Mouse (Mus musculus): Measurements from ENCODE around the gene Nlrp1a. TPM values are rescaled to one million over a fixed set of nuclear protein-coding genes. Genes with fewer than 3 reads are reported as not detected.

Gene Nlrp1a
- polyA plus RNA-seq (2014; fragmentation: Nextera tagmentation; extraction: Ambion mirVana), result not detected in 2 replicates

DNA sequence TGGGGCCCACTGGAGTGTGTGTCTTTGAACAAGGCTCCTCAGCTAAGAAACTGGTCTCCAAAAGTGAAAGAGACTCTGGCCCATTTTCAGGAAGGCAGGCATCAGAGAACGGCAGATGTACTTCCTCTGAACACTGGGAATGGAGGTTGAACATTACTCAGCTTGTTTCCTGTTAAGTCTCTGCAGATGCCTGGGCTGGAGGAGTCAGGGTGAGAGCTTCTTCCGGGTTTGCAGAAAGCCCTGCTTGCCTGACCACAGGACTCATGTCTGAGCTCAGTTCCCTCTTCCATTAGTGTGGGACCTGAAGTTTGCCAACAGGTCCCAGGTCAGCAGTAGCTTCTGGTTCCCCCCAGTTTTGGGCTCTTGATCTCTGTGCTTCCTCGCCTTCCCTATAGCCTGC, at the start of gene Nlrp1a:
Gene Nlrp1a (minus strand): TSS at position 44 of the 400 bp plus-strand sequence.
- 79% methylated on average over 3 of the region's 3 CpGs for WGBS
- Histone ChIP-seq H3K9ac (replicated peaks; ENCODE audit: low read length) (no peak within 1 kb of the TSS), H3K36me3 (ENCODE audit: control insufficient read depth, insufficient read depth, low read length) (no peaks in the 10 kb centered on the region), H3K27me3 (ENCODE audit: control insufficient read depth, insufficient read depth, low read length) (no peaks in the 10 kb centered on the region), H3K4me2 (ENCODE audit: low read length) (no peak within 1 kb of the TSS), H3K4me1 (ENCODE audit: control insufficient read depth, insufficient read depth, low read length) (no peaks in the 10 kb centered on the region), H3K9me3 (ENCODE audit: control insufficient read depth, low read length) (no peaks in the 10 kb centered on the region), H3K27ac (replicated peaks; ENCODE audit: low read depth, low read length) (no peak within 1 kb of the TSS), H3K4me3 (replicated peaks; ENCODE audit: low read depth, low read length) (no peak within 1 kb of the TSS)
- DNase-seq (no peak), ATAC-seq (ENCODE audit: low FRiP score, low TSS enrichment) (no peak)

DNA sequence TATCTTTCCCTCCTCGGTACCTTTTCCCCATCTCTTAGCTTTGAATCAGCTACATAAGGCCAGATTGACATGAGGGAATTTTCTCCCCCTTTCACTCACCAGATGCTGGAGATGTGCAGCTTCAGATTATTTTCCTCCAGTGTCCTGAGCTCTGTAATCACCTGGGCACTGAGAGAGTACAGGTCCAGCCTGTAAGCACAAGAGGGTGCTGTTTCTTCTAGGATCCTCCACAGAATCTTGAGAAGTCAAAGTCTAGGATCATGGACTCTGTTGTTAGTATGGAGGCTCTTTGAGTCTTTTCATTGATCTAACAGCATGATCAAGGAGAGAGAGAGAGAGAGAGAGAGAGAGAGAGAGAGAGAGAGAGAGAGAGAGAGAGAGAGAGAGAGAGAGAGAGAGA, 25.1 kb upstream of the Nlrp1a start:
- WGBS, result 82% methylated on average over 1 of the region's 1 CpGs

DNA sequence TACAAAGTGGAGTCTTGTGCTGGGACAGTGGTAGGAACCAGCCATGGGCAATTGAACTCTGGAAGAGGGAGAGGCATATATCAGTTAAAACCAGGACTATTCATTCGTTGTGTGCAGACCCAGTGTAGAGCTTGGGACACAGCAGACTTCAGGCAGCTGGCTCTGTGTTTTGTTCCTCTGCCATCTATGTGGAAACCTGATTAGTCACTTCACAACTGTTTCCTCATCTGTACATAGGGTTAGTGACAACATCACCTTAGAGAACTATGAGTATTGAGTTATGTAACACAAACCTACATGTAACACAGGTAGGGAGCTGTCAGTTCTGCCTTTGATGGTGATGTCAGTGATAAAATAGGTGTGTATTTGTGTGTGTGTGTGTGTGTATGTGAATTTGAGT, 19.6 kb upstream of the Nlrp1a start:
- WGBS, result 68% methylated on average over 1 of the region's 1 CpGs
- H3K9ac ChIP-seq (replicated peaks; ENCODE audit: low read length), result no peak overlapping the region
- H3K9me3 ChIP-seq (ENCODE audit: control insufficient read depth, low read length), result no peaks in the 10 kb centered on the region
- H3K4me1 ChIP-seq (ENCODE audit: control insufficient read depth, insufficient read depth, low read length), result no peaks in the 10 kb centered on the region
- no peaks in the 10 kb centered on the region for H3K27me3 ChIP-seq (ENCODE audit: control insufficient read depth, insufficient read depth, low read length)
- H3K4me3 ChIP-seq (replicated peaks; ENCODE audit: low read depth, low read length), result no peak overlapping the region
- ATAC-seq (ENCODE audit: low FRiP score, low TSS enrichment) (no peak), DNase-seq (no peak)
- H3K36me3 ChIP-seq (ENCODE audit: control insufficient read depth, insufficient read depth, low read length), result no peaks in the 10 kb centered on the region
- H3K27ac ChIP-seq (replicated peaks; ENCODE audit: low read depth, low read length), result no peak overlapping the region
- no peak overlapping the region for H3K4me2 ChIP-seq (ENCODE audit: low read length)

More for the DNA sequence above, 25.1 kb upstream of the Nlrp1a start:
- no peak for DNase-seq
- no peak overlapping the region for H3K27ac ChIP-seq (replicated peaks; ENCODE audit: low read depth, low read length)
- no peaks in the 10 kb centered on the region for H3K27me3 ChIP-seq (ENCODE audit: control insufficient read depth, insufficient read depth, low read length)
- no peaks in the 10 kb centered on the region for H3K36me3 ChIP-seq (ENCODE audit: control insufficient read depth, insufficient read depth, low read length)
- H3K4me2 ChIP-seq (ENCODE audit: low read length), result no peak overlapping the region
- H3K9me3 ChIP-seq (ENCODE audit: control insufficient read depth, low read length), result no peaks in the 10 kb centered on the region
- no peak overlapping the region for H3K4me3 ChIP-seq (replicated peaks; ENCODE audit: low read depth, low read length)
- H3K4me1 ChIP-seq (ENCODE audit: control insufficient read depth, insufficient read depth, low read length), result no peaks in the 10 kb centered on the region
- no peak for ATAC-seq (ENCODE audit: low FRiP score, low TSS enrichment)
- no peak overlapping the region for H3K9ac ChIP-seq (replicated peaks; ENCODE audit: low read length)

DNA sequence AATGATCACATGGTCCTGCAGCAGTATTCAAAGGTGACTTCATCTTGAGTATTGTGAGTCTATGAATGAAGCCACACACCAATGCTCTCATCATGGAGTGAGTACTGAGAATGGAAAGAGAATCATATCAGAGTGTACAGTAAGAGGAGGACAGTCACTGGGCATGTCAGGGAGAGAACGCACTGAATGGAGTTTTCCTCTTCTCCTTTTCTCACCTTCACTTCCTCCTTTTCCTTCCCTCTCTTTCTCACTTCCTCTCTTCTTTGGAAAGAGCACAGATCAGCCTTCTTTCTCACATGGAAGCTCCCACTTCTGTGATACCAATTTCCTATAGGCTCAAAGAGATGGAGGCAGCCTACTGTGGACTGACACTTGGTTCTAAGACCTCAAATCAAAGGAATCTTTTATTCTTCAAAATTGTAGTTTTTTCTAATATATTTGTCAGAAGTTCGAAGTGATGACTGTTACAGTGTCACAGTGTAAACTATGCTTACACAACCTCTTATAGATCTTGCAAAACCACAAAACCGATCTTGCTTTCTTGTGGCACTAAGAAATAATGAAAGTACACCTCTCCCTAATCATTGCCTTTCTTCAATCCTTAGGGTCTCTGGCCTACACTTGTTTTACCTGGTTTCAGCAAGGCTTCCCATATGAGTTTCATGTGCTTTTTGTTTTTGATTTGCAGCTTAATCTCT, 15.1 kb upstream of the Nlrp1a start:
- H3K36me3 ChIP-seq (ENCODE audit: control insufficient read depth, insufficient read depth, low read length), result no peaks in the 10 kb centered on the region
- H3K9ac ChIP-seq (replicated peaks; ENCODE audit: low read length), result no peak overlapping the region
- H3K4me3 ChIP-seq (replicated peaks; ENCODE audit: low read depth, low read length), result no peak overlapping the region
- ATAC-seq (ENCODE audit: low FRiP score, low TSS enrichment), result no peak
- no peak overlapping the region for H3K27ac ChIP-seq (replicated peaks; ENCODE audit: low read depth, low read length)
- H3K9me3 ChIP-seq (ENCODE audit: control insufficient read depth, low read length), result no peaks in the 10 kb centered on the region
- no peak for DNase-seq
- no peaks in the 10 kb centered on the region for H3K4me1 ChIP-seq (ENCODE audit: control insufficient read depth, insufficient read depth, low read length)
- 80% methylated on average over 3 of the region's 3 CpGs for WGBS
- H3K27me3 ChIP-seq (ENCODE audit: control insufficient read depth, insufficient read depth, low read length), result no peaks in the 10 kb centered on the region
- H3K4me2 ChIP-seq (ENCODE audit: low read length), result no peak overlapping the region

DNA sequence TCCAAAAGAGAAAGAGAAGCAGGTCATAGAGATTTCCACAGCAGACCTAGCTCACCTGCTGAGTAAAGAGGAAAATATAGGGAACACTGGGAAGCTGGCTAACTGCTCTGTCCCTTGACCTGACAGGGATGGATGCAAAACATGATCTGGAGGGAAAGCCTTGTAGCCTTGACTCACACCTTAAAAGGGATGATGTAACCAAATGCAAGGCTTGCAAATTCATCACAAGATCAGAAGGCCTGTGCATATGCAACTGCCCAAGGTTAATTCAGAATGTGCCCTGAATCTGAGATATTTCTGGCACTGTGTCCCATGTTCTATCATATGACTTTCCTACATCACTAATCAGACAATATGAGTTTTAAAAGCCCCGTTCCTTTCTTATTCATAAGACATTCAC, 10.8 kb upstream of the Nlrp1a start:
- ATAC-seq (ENCODE audit: low FRiP score, low TSS enrichment), result no peak
- WGBS, result 76% methylated on average over 1 of the region's 1 CpGs

DNA sequence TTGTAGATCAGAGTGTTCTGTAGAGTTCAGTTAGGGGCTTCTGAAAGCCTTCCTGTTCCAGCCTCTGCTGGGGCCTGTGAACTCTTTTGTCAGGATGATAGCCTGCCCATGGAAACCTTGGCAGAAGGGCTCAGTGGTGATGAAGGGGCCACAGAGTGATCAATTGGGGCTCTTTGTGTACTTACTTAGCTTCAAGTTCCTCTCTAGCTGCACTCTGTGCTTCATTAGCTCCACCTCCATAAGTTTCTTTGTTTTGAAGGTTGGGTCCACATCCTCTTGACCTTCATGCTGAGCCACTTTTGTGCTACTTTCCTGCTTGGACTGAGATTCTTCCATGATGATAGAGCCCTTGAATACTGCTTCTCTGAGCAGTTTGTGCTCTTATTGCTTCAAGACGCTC, 2.5 kb downstream of the Nlrp1a start:
- DNase-seq, result no peak
- Histone ChIP-seq H3K27ac (replicated peaks; ENCODE audit: low read depth, low read length) (no peak overlapping the region), H3K27me3 (ENCODE audit: control insufficient read depth, insufficient read depth, low read length) (no peaks in the 10 kb centered on the region), H3K4me2 (ENCODE audit: low read length) (no peak overlapping the region), H3K9me3 (ENCODE audit: control insufficient read depth, low read length) (no peaks in the 10 kb centered on the region), H3K4me1 (ENCODE audit: control insufficient read depth, insufficient read depth, low read length) (no peaks in the 10 kb centered on the region), H3K36me3 (ENCODE audit: control insufficient read depth, insufficient read depth, low read length) (no peaks in the 10 kb centered on the region), H3K9ac (replicated peaks; ENCODE audit: low read length) (no peak overlapping the region), H3K4me3 (replicated peaks; ENCODE audit: low read depth, low read length) (no peak overlapping the region)
- WGBS, result 90% methylated on average over 1 of the region's 1 CpGs
- no peak for ATAC-seq (ENCODE audit: low FRiP score, low TSS enrichment)

More for the DNA sequence above, 10.8 kb upstream of the Nlrp1a start:
- DNase-seq, result no peak
- no peaks in the 10 kb centered on the region for H3K4me1 ChIP-seq (ENCODE audit: control insufficient read depth, insufficient read depth, low read length)
- no peaks in the 10 kb centered on the region for H3K9me3 ChIP-seq (ENCODE audit: control insufficient read depth, low read length)
- no peak overlapping the region for H3K4me2 ChIP-seq (ENCODE audit: low read length)
- H3K9ac ChIP-seq (replicated peaks; ENCODE audit: low read length), result no peak overlapping the region
- no peaks in the 10 kb centered on the region for H3K27me3 ChIP-seq (ENCODE audit: control insufficient read depth, insufficient read depth, low read length)
- H3K36me3 ChIP-seq (ENCODE audit: control insufficient read depth, insufficient read depth, low read length), result no peaks in the 10 kb centered on the region
- H3K4me3 ChIP-seq (replicated peaks; ENCODE audit: low read depth, low read length), result no peak overlapping the region
- H3K27ac ChIP-seq (replicated peaks; ENCODE audit: low read depth, low read length), result no peak overlapping the region

DNA sequence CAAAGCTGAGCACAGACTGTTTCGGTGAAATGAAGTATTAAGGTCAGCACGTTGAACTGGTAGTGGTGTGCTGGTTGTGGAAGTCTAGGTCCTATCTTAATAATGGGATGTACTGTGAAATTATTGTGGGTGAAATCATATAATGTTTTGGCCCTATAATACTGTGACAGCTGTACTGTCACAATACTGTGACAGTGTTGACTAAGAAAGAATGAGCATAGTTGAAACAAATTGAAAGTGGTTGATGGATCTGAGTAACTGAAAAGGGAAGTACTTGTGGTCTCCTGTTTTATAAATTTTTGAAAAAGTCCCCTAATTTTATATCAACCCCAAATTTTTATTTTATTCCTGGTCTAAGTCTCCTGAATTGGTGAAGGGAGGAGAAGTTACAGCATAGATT, 37.4 kb downstream of the Nlrp1a start:
- Histone ChIP-seq H3K9me3 (ENCODE audit: control insufficient read depth, low read length) (no peaks in the 10 kb centered on the region), H3K4me3 (replicated peaks; ENCODE audit: low read depth, low read length) (no peak overlapping the region), H3K9ac (replicated peaks; ENCODE audit: low read length) (no peak overlapping the region), H3K27me3 (ENCODE audit: control insufficient read depth, insufficient read depth, low read length) (no peaks in the 10 kb centered on the region), H3K36me3 (ENCODE audit: control insufficient read depth, insufficient read depth, low read length) (no peaks in the 10 kb centered on the region), H3K27ac (replicated peaks; ENCODE audit: low read depth, low read length) (no peak overlapping the region), H3K4me1 (ENCODE audit: control insufficient read depth, insufficient read depth, low read length) (no peaks in the 10 kb centered on the region), H3K4me2 (ENCODE audit: low read length) (no peak overlapping the region)
- DNase-seq (no peak), ATAC-seq (ENCODE audit: low FRiP score, low TSS enrichment) (no peak)
- WGBS, result 84% methylated on average over 2 of the region's 2 CpGs

DNA sequence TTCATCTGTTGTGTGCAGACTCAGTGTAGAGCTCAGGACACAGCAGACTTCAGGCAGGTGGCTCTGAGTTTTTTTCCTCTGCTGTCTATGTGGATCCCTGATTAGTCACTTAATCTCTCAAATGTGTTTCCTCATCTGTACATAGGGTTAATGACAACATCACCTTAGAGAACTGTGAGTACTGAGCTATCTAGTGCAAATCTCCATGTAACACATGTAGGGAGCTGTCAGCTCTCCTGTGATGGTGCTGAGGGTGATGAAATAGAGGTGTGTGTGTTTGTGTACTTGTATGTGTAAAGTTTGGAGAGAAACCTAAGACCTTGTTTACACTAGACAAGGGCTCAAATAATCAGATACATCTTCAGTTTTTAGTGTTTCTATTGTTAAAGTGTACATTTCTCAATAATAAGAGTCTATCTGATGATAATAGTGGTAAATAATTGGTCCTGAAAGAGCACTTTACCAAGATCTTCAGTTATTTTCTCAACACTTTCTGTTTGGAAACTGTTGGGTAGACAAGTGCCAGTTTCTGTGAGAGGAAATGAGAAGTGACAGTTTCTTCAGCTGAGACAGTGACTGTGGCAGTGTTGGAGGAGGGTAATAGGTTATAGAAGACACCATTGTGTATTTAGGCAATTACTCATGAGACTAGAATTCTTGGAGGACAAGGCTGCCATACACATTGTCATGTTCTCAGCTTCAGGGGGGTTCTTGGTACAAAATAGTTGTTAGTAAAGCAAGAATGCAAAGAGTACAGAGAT, 38.1 kb downstream of the Nlrp1a start:
- H3K4me1 ChIP-seq (ENCODE audit: control insufficient read depth, insufficient read depth, low read length), result no peaks in the 10 kb centered on the region
- DNase-seq (no peak), ATAC-seq (ENCODE audit: low FRiP score, low TSS enrichment) (no peak)
- H3K27me3 ChIP-seq (ENCODE audit: control insufficient read depth, insufficient read depth, low read length), result no peaks in the 10 kb centered on the region
- H3K27ac ChIP-seq (replicated peaks; ENCODE audit: low read depth, low read length), result no peak overlapping the region
- H3K36me3 ChIP-seq (ENCODE audit: control insufficient read depth, insufficient read depth, low read length), result no peaks in the 10 kb centered on the region
- H3K4me2 ChIP-seq (ENCODE audit: low read length), result no peak overlapping the region
- no peak overlapping the region for H3K9ac ChIP-seq (replicated peaks; ENCODE audit: low read length)
- no peak overlapping the region for H3K4me3 ChIP-seq (replicated peaks; ENCODE audit: low read depth, low read length)
- H3K9me3 ChIP-seq (ENCODE audit: control insufficient read depth, low read length), result no peaks in the 10 kb centered on the region

DNA sequence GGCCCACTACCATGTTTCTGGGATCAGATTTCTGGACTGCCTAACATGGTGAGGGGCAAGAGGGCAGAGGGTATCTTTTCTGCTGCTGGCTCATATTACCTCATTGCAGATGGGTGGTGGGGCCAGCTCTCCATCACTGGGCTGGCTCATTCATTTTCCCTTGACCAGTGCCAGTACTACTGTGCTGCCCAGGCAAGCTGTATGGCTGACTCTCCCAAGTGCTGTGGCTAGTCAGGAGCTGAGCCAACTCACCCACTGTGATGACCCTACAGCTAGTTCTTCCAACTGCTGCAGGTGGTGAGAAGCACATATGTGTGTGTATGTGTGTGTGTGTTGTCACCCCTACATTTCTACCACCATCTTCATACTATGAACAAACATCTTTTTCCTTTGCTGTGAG, 40.6 kb downstream of the Nlrp1a start:
- DNase-seq (no peak), ATAC-seq (ENCODE audit: low FRiP score, low TSS enrichment) (no peak)
- Histone ChIP-seq H3K27me3 (ENCODE audit: control insufficient read depth, insufficient read depth, low read length) (no peaks in the 10 kb centered on the region), H3K9me3 (ENCODE audit: control insufficient read depth, low read length) (no peaks in the 10 kb centered on the region), H3K9ac (replicated peaks; ENCODE audit: low read length) (no peak overlapping the region), H3K4me3 (replicated peaks; ENCODE audit: low read depth, low read length) (no peak overlapping the region), H3K4me1 (ENCODE audit: control insufficient read depth, insufficient read depth, low read length) (no peaks in the 10 kb centered on the region), H3K27ac (replicated peaks; ENCODE audit: low read depth, low read length) (no peak overlapping the region), H3K4me2 (ENCODE audit: low read length) (no peak overlapping the region), H3K36me3 (ENCODE audit: control insufficient read depth, insufficient read depth, low read length) (no peaks in the 10 kb centered on the region)

All from midbrain, embryonic 14.5 days (tissue).